Mouse (Mus musculus): ENCODE data around the gene Baiap3. TPM values are rescaled to one million over a fixed set of nuclear protein-coding genes. Genes with fewer than 3 reads are reported as not detected.

Gene Baiap3
- polyA plus RNA-seq, 1 experiment = 1.3 TPM

- H3K27ac ChIP-seq (ENCODE audit: insufficient read depth, low read length) = no peak overlapping the region
- H3K4me3 ChIP-seq (ENCODE audit: low read depth, low read length) = no peak overlapping the region
- no peak overlapping the region for H3K9ac ChIP-seq (ENCODE audit: low read depth, poor library complexity, severe bottlenecking)
- H3K36me3 ChIP-seq (ENCODE audit: control insufficient read depth, insufficient read depth, low read length, poor library complexity, severe bottlenecking) = no peaks in the 10 kb centered on the region
- no peaks in the 10 kb centered on the region for H3K4me1 ChIP-seq (ENCODE audit: control insufficient read depth, insufficient read depth, low read length)
- no peaks in the 10 kb centered on the region for H3K27me3 ChIP-seq (ENCODE audit: control insufficient read depth, insufficient read depth, low read length, poor library complexity, severe bottlenecking)
- TF ChIP-seq EP300 (IDR thresholded peaks at IDR 0.05; ENCODE audit: insufficient read depth, low read depth, low read length) (no peak), POLR2A (IDR thresholded peaks at IDR 0.05; ENCODE audit: insufficient read depth, low read length) (no peak)
- no peaks in the 10 kb centered on the region for H3K9me3 ChIP-seq (replicated peaks; ENCODE audit: control insufficient read depth, insufficient read depth, low read length, poor library complexity, severe bottlenecking)
These were observed 2.4 kb downstream of the Baiap3 start for GRCm38 (mm10) chr17:25253760-25254159.

GRCm38 (mm10) chr17:25252643-25253042 lies 3.5 kb downstream of the Baiap3 start:
- Histone ChIP-seq H3K27ac (ENCODE audit: insufficient read depth, low read length) (no peak overlapping the region), H3K4me1 (ENCODE audit: control insufficient read depth, insufficient read depth, low read length) (no peaks in the 10 kb centered on the region), H3K36me3 (ENCODE audit: control insufficient read depth, insufficient read depth, low read length, poor library complexity, severe bottlenecking) (no peaks in the 10 kb centered on the region), H3K27me3 (ENCODE audit: control insufficient read depth, insufficient read depth, low read length, poor library complexity, severe bottlenecking) (no peaks in the 10 kb centered on the region), H3K9ac (ENCODE audit: low read depth, poor library complexity, severe bottlenecking) (no peak overlapping the region), H3K9me3 (replicated peaks; ENCODE audit: control insufficient read depth, insufficient read depth, low read length, poor library complexity, severe bottlenecking) (no peaks in the 10 kb centered on the region), H3K4me3 (ENCODE audit: low read depth, low read length) (no peak overlapping the region)
- TF ChIP-seq CTCF (IDR thresholded peaks at IDR 0.05; ENCODE audit: low read depth, low read length) (no peak), EP300 (IDR thresholded peaks at IDR 0.05; ENCODE audit: insufficient read depth, low read depth, low read length) (no peak), POLR2A (IDR thresholded peaks at IDR 0.05; ENCODE audit: insufficient read depth, low read length) (no peak)

DNA sequence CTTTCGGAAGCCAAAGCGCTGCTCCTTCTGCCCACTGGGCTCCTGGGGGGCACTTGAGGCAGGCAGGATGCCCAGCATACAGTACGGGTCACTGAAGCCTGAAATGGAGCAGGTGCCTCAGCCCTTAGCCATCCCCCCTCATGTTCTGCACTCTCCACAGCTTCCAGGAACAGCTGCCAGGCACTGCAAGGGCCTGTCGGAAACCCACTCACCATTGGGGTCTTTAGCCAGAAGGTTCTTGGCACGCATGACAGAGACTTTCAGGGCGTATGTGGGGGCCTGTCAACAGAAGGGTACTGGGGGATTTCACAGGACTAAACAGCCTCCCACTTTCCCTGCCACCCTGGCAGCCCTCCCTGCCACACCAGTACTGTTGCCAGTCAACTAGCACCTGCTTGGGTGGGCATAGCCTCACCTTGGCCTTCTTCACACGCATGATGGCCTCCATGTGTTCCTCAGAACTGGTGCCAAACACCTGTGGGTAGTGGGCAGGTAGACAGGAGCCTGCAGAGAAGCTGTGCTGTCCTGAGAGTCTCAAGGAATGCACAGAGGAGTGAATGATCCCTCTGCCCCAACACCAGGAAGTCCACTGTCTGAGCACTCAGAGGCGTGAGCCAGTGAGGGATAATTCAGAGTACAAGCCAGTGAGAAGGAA lies 5.9 kb downstream of the Baiap3 start:
- Histone ChIP-seq H3K9ac (ENCODE audit: low read depth, poor library complexity, severe bottlenecking) (no peak overlapping the region), H3K36me3 (ENCODE audit: control insufficient read depth, insufficient read depth, low read length, poor library complexity, severe bottlenecking) (no peaks in the 10 kb centered on the region), H3K4me1 (ENCODE audit: control insufficient read depth, insufficient read depth, low read length) (no peaks in the 10 kb centered on the region), H3K4me3 (ENCODE audit: low read depth, low read length) (no peak overlapping the region), H3K27me3 (ENCODE audit: control insufficient read depth, insufficient read depth, low read length, poor library complexity, severe bottlenecking) (no peaks in the 10 kb centered on the region), H3K27ac (ENCODE audit: insufficient read depth, low read length) (no peak overlapping the region), H3K9me3 (replicated peaks; ENCODE audit: control insufficient read depth, insufficient read depth, low read length, poor library complexity, severe bottlenecking) (no peaks in the 10 kb centered on the region)
- TF ChIP-seq CTCF (IDR thresholded peaks at IDR 0.05; ENCODE audit: low read depth, low read length) = no peak

GRCm38 (mm10) chr17:25248033-25248750 lies 8.0 kb downstream of the Baiap3 start:
- H3K9me3 ChIP-seq (replicated peaks; ENCODE audit: control insufficient read depth, insufficient read depth, low read length, poor library complexity, severe bottlenecking) = no peaks in the 10 kb centered on the region
- no peaks in the 10 kb centered on the region for H3K27me3 ChIP-seq (ENCODE audit: control insufficient read depth, insufficient read depth, low read length, poor library complexity, severe bottlenecking)
- no peak overlapping the region for H3K9ac ChIP-seq (ENCODE audit: low read depth, poor library complexity, severe bottlenecking)
- no peaks in the 10 kb centered on the region for H3K36me3 ChIP-seq (ENCODE audit: control insufficient read depth, insufficient read depth, low read length, poor library complexity, severe bottlenecking)
- H3K4me1 ChIP-seq (ENCODE audit: control insufficient read depth, insufficient read depth, low read length) = no peaks in the 10 kb centered on the region
- TF ChIP-seq EP300 (IDR thresholded peaks at IDR 0.05; ENCODE audit: insufficient read depth, low read depth, low read length) (no peak), POLR2A (IDR thresholded peaks at IDR 0.05; ENCODE audit: insufficient read depth, low read length) (no peak), CTCF (IDR thresholded peaks at IDR 0.05; ENCODE audit: low read depth, low read length) (no peak)
- H3K4me3 ChIP-seq (ENCODE audit: low read depth, low read length) = no peak overlapping the region
- no peak overlapping the region for H3K27ac ChIP-seq (ENCODE audit: insufficient read depth, low read length)

DNA sequence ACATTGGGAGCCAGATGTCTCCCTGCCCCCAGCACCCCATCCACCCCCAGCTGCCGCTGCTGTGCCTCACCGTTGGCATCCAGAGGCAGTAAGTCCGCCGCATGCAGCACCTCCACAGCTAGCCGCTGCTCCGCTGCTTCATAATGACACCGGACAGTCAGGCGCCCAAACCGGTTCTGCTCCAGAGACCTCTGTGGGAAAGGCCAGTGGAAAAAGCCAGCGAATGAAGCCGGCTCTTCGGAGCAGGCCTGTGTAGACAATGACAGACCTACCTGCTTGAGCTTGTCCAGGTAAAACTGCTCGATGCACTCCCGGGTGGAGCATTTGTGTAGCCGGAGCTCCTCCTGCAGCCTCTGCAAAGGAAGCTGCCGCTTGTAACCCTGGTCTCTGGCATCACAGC lies 11.9 kb downstream of the Baiap3 start:
- no peak for TF ChIP-seq POLR2A (IDR thresholded peaks at IDR 0.05; ENCODE audit: insufficient read depth, low read length)
- TF ChIP-seq CTCF (IDR thresholded peaks at IDR 0.05; ENCODE audit: low read depth, low read length) = no peak
- no peak for TF ChIP-seq EP300 (IDR thresholded peaks at IDR 0.05; ENCODE audit: insufficient read depth, low read depth, low read length)
- Histone ChIP-seq H3K9me3 (replicated peaks; ENCODE audit: control insufficient read depth, insufficient read depth, low read length, poor library complexity, severe bottlenecking) (no peaks in the 10 kb centered on the region), H3K9ac (ENCODE audit: low read depth, poor library complexity, severe bottlenecking) (peak overlapping the region; percentile 14)

GRCm38 (mm10) chr17:25243131-25243780 lies 12.9 kb downstream of the Baiap3 start:
- no peaks in the 10 kb centered on the region for H3K9me3 ChIP-seq (replicated peaks; ENCODE audit: control insufficient read depth, insufficient read depth, low read length, poor library complexity, severe bottlenecking)
- H3K27ac ChIP-seq (ENCODE audit: insufficient read depth, low read length) = no peak overlapping the region
- H3K9ac ChIP-seq (ENCODE audit: low read depth, poor library complexity, severe bottlenecking) = peak overlapping the region; percentile 14; the same call in 1 of the 2 replicates
- peaks cover 2% of the 10 kb centered on the region for H3K4me1 ChIP-seq (ENCODE audit: control insufficient read depth, insufficient read depth, low read length)
- H3K36me3 ChIP-seq (ENCODE audit: control insufficient read depth, insufficient read depth, low read length, poor library complexity, severe bottlenecking) = 0 out of 2 replicates have a peak, but pooled peaks cover 3% of the 10 kb centered on the region
- no peak for TF ChIP-seq POLR2A (IDR thresholded peaks at IDR 0.05; ENCODE audit: insufficient read depth, low read length)
- peak; percentile 47 for TF ChIP-seq CTCF (IDR thresholded peaks at IDR 0.05; ENCODE audit: low read depth, low read length)
- H3K4me3 ChIP-seq (ENCODE audit: low read depth, low read length) = peak overlapping the region; percentile 37
- H3K27me3 ChIP-seq (ENCODE audit: control insufficient read depth, insufficient read depth, low read length, poor library complexity, severe bottlenecking) = no peaks in the 10 kb centered on the region

More for the DNA sequence above, 11.9 kb downstream of the Baiap3 start:
- H3K36me3 ChIP-seq (ENCODE audit: control insufficient read depth, insufficient read depth, low read length, poor library complexity, severe bottlenecking) = 0 out of 2 replicates have a peak, but pooled peaks cover 3% of the 10 kb centered on the region
- peaks cover 2% of the 10 kb centered on the region for H3K4me1 ChIP-seq (ENCODE audit: control insufficient read depth, insufficient read depth, low read length)
- H3K27me3 ChIP-seq (ENCODE audit: control insufficient read depth, insufficient read depth, low read length, poor library complexity, severe bottlenecking) = no peaks in the 10 kb centered on the region
- H3K27ac ChIP-seq (ENCODE audit: insufficient read depth, low read length) = no peak overlapping the region
- H3K4me3 ChIP-seq (ENCODE audit: low read depth, low read length) = peak overlapping the region; percentile 37; the same call in 1 of the 2 replicates

All from ES-Bruce4 (cell line).